Mouse (Mus musculus): ENCODE measurements at regions not wholly inside any gene's neighbourhood (a gene's known extent, or its start where the extent isn't known, plus 50 kb on each side); places are given as distances from the start of the nearest gene placed in this dataset.

DNA sequence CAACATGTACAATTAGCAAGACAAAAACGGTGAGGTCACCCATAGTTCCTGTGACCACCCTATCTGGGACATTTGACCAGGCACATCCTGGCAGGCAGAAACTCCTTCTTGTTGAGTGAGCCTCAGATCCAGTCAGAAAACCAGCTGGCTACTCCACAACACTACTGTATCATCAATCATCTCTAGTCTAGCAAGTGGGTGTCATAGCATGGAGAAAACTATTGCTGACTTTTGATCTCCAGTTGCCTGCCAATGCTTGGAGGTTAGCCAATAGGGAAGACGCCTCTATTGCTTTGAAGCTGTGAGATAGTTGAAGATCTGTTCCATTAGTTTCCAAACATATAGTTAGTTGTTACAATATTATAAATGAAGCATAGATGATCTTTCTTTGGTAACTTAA, 595.4 kb upstream of the Nox3 start:
- TF ChIP-seq POLR2A (IDR thresholded peaks at IDR 0.05; ENCODE audit: borderline replicate concordance, insufficient read depth, low read length) = no peak
- no peak for TF ChIP-seq CTCF (IDR thresholded peaks at IDR 0.05; ENCODE audit: borderline replicate concordance, insufficient read depth, low read depth, low read length)

Data from cerebellum, adult 2 months (tissue).